Mouse (Mus musculus): ENCODE data around the gene Fra10ac1. TPM values are rescaled to one million over a fixed set of nuclear protein-coding genes. Genes with fewer than 3 reads are reported as not detected.

The Fra10ac1 gene
- polyA plus RNA-seq, 1 experiment: 2.2 TPM

GRCm38 (mm10) chr19:38195245-38195644 lies 28.7 kb downstream of the Fra10ac1 start:
- Histone ChIP-seq H3K27me3 (ENCODE audit: control insufficient read depth, insufficient read depth, low read length) (no peaks in the 10 kb centered on the region), H3K36me3 (ENCODE audit: control insufficient read depth, insufficient read depth, low read length) (peaks cover 15% of the 10 kb centered on the region), H3K4me1 (ENCODE audit: control insufficient read depth, insufficient read depth, insufficient read length, low read length) (peaks cover 2% of the 10 kb centered on the region; the same call in 1 of the 2 replicates), H3K27ac (ENCODE audit: insufficient read depth, low read depth, low read length) (no peak overlapping the region), H3K4me3 (ENCODE audit: low read depth, low read length) (no peak overlapping the region)
- TF ChIP-seq CTCF (IDR thresholded peaks at IDR 0.05; ENCODE audit: extremely low read depth, insufficient read length, insufficient replicate concordance, low read depth, low read length) (no peak), POLR2A (IDR thresholded peaks at IDR 0.05; ENCODE audit: low read depth, low read length) (no peak)
- 96% methylated on average over 4 of the region's 4 CpGs for WGBS

GRCm38 (mm10) chr19:38191446-38191845 lies 32.5 kb downstream of the Fra10ac1 start:
- Histone ChIP-seq H3K36me3 (ENCODE audit: control insufficient read depth, insufficient read depth, low read length) (peaks cover 18% of the 10 kb centered on the region), H3K4me3 (ENCODE audit: low read depth, low read length) (no peak overlapping the region), H3K27me3 (ENCODE audit: control insufficient read depth, insufficient read depth, low read length) (no peaks in the 10 kb centered on the region), H3K27ac (ENCODE audit: insufficient read depth, low read depth, low read length) (no peak overlapping the region), H3K4me1 (ENCODE audit: control insufficient read depth, insufficient read depth, insufficient read length, low read length) (peaks cover 2% of the 10 kb centered on the region; the same call in 1 of the 2 replicates)
- TF ChIP-seq POLR2A (IDR thresholded peaks at IDR 0.05; ENCODE audit: low read depth, low read length): no peak
- TF ChIP-seq CTCF (IDR thresholded peaks at IDR 0.05; ENCODE audit: extremely low read depth, insufficient read length, insufficient replicate concordance, low read depth, low read length): no peak
- 27% methylated on average over 5 of the region's 5 CpGs for WGBS

GRCm38 (mm10) chr19:38190606-38191005 lies 33.4 kb downstream of the Fra10ac1 start:
- Histone ChIP-seq H3K27me3 (ENCODE audit: control insufficient read depth, insufficient read depth, low read length) (no peaks in the 10 kb centered on the region), H3K27ac (ENCODE audit: insufficient read depth, low read depth, low read length) (no peak overlapping the region), H3K36me3 (ENCODE audit: control insufficient read depth, insufficient read depth, low read length) (peaks cover 18% of the 10 kb centered on the region), H3K4me1 (ENCODE audit: control insufficient read depth, insufficient read depth, insufficient read length, low read length) (peaks cover 2% of the 10 kb centered on the region; the same call in 1 of the 2 replicates), H3K4me3 (ENCODE audit: low read depth, low read length) (no peak overlapping the region)
- WGBS: 63% methylated on average over 3 of the region's 3 CpGs
- TF ChIP-seq POLR2A (IDR thresholded peaks at IDR 0.05; ENCODE audit: low read depth, low read length) (no peak), CTCF (IDR thresholded peaks at IDR 0.05; ENCODE audit: extremely low read depth, insufficient read length, insufficient replicate concordance, low read depth, low read length) (no peak)

DNA sequence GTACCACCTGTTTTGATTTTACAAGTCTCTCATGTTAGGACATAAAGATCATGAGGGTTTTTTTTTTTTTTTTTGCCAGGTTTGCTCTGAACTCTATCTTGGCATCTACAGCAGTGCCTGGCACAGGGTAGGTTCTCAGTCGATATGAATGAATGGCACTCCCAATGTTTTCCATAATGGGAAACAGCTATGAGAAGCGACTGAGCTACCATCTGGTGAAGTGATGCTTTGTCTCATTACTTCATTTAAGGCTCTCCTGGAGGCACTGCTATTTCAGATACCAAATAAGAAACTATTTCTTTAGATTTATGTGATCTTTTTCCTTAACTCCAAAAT lies 36.6 kb downstream of the Fra10ac1 start:
- Histone ChIP-seq H3K36me3 (ENCODE audit: control insufficient read depth, insufficient read depth, low read length) (peaks cover 14% of the 10 kb centered on the region), H3K27ac (ENCODE audit: insufficient read depth, low read depth, low read length) (no peak overlapping the region), H3K27me3 (ENCODE audit: control insufficient read depth, insufficient read depth, low read length) (no peaks in the 10 kb centered on the region), H3K4me1 (ENCODE audit: control insufficient read depth, insufficient read depth, insufficient read length, low read length) (peaks cover 2% of the 10 kb centered on the region; the same call in 1 of the 2 replicates), H3K4me3 (ENCODE audit: low read depth, low read length) (no peak overlapping the region)
- TF ChIP-seq CTCF (IDR thresholded peaks at IDR 0.05; ENCODE audit: extremely low read depth, insufficient read length, insufficient replicate concordance, low read depth, low read length) (no peak), POLR2A (IDR thresholded peaks at IDR 0.05; ENCODE audit: low read depth, low read length) (no peak)
- 90% methylated on average over 2 of the region's 2 CpGs for WGBS

DNA sequence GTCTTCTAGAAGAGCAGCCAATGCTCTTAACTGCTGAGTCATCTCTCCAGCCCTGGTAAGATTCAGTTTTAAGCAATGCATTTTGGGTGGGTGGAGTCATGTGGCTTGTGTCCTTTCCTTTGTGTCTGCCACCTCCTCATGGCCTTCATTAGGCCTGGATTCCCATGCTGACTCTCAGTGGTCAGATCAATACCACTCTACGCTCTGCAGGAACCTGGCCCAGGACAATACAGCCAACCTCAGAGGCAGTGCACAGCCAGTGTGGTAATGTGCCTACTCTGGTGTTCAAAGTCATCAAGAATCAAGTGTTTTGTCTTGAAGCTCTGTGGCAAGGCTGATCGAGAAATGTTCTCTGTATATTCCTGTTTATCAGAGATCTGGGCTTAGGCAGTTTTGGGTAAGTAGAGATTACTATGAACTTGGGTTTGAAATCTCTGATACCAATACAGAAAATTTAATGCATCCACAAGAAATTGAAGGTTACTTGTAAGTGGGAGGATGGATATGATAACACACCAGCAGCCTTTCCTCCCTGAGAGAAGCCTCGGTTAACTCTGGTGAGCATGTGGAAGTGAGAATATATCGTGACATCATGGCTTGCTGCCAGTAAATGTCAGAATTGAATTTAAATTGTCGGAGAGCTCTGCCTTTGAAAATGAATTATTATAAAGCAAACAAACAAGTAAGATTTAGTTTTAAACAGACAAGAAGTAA lies 37.2 kb downstream of the Fra10ac1 start:
- no peaks in the 10 kb centered on the region for H3K4me1 ChIP-seq (ENCODE audit: control insufficient read depth, insufficient read depth, insufficient read length, low read length)
- H3K4me3 ChIP-seq (ENCODE audit: low read depth, low read length): no peak overlapping the region
- 83% methylated on average over 5 of the region's 5 CpGs for WGBS
- TF ChIP-seq CTCF (IDR thresholded peaks at IDR 0.05; ENCODE audit: extremely low read depth, insufficient read length, insufficient replicate concordance, low read depth, low read length) (no peak), POLR2A (IDR thresholded peaks at IDR 0.05; ENCODE audit: low read depth, low read length) (no peak)
- peaks cover 14% of the 10 kb centered on the region for H3K36me3 ChIP-seq (ENCODE audit: control insufficient read depth, insufficient read depth, low read length)
- H3K27ac ChIP-seq (ENCODE audit: insufficient read depth, low read depth, low read length): no peak overlapping the region
- no peaks in the 10 kb centered on the region for H3K27me3 ChIP-seq (ENCODE audit: control insufficient read depth, insufficient read depth, low read length)

GRCm38 (mm10) chr19:38179675-38180074 lies 44.3 kb downstream of the Fra10ac1 start:
- Histone ChIP-seq H3K36me3 (ENCODE audit: control insufficient read depth, insufficient read depth, low read length) (peaks cover 1% of the 10 kb centered on the region; the same call in 1 of the 2 replicates), H3K27me3 (ENCODE audit: control insufficient read depth, insufficient read depth, low read length) (no peaks in the 10 kb centered on the region), H3K27ac (ENCODE audit: insufficient read depth, low read depth, low read length) (no peak overlapping the region), H3K4me1 (ENCODE audit: control insufficient read depth, insufficient read depth, insufficient read length, low read length) (no peaks in the 10 kb centered on the region), H3K4me3 (ENCODE audit: low read depth, low read length) (no peak overlapping the region)
- 89% methylated on average over 9 of the region's 9 CpGs for WGBS
- TF ChIP-seq POLR2A (IDR thresholded peaks at IDR 0.05; ENCODE audit: low read depth, low read length): no peak

DNA sequence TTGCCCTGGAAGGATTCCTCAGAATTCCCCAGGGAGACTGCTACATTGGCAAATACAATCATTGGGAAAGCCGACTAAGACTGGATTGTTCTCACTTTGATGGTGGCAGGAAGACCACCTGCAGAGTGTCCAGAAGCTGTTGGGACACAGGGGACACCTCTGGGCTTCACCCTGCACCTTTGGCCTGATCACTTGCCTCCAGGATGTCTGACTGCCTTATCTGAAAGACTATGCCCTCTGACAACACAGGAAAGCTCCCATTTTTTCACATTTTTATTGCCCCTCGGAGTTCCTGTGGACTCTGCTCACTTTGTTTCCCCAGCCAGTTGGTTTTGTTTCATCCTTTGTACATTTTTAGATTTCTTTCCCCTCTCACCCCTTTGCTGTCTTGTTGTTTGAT lies 59.3 kb downstream of the Fra10ac1 start:
- TF ChIP-seq POLR2A (IDR thresholded peaks at IDR 0.05; ENCODE audit: low read depth, low read length): no peak
- no peak for TF ChIP-seq CTCF (IDR thresholded peaks at IDR 0.05; ENCODE audit: extremely low read depth, insufficient read length, insufficient replicate concordance, low read depth, low read length)
- Histone ChIP-seq H3K4me1 (ENCODE audit: control insufficient read depth, insufficient read depth, insufficient read length, low read length) (peaks cover 8% of the 10 kb centered on the region; the same call in 1 of the 2 replicates), H3K27ac (ENCODE audit: insufficient read depth, low read depth, low read length) (no peak overlapping the region), H3K4me3 (ENCODE audit: low read depth, low read length) (no peak overlapping the region), H3K36me3 (ENCODE audit: control insufficient read depth, insufficient read depth, low read length) (no peaks in the 10 kb centered on the region), H3K27me3 (ENCODE audit: control insufficient read depth, insufficient read depth, low read length) (no peaks in the 10 kb centered on the region)
- WGBS: 18% methylated on average over 2 of the region's 2 CpGs
